Mouse (Mus musculus) limb, embryonic 11.5 days (tissue): ENCODE results near the gene Adam10. TPM values are rescaled to one million over a fixed set of nuclear protein-coding genes. Genes with fewer than 3 reads are reported as not detected.

Experiments used
- ATAC-seq: fragments of 200-750 bp; cut with Nextera tagmentation; 2 replicates; pipeline ENCODE4 v1.8.0; 2017; ENCODE audit warnings: low read depth; ENCODE audit not compliant: insufficient number of reproducible peaks, low FRiP score, low TSS enrichment
- DNase-seq: peaks from one replicate; pipeline ENCODE4 v3.0.0-alpha.2; 2015; ENCODE audit warnings: low spot score
- H3K27ac ChIP-seq: fragments of 300-500 bp; sonication (generic); replicated peaks from 2 replicates; pipeline ENCODE4 v1.5.1; 2014; ENCODE audit warnings: low read depth, mild to moderate bottlenecking, low read length
- H3K27me3 ChIP-seq: fragments of 300-500 bp; sonication (generic); 2 replicates; pipeline ENCODE4 v1.6.1; 2014; ENCODE audit warnings: mild to moderate bottlenecking, low read length, mixed read lengths; ENCODE audit not compliant: control insufficient read depth, insufficient read depth
- H3K36me3 ChIP-seq: fragments of 300-500 bp; sonication (generic); 2 replicates; pipeline ENCODE4 v1.6.1; 2014; ENCODE audit warnings: mild to moderate bottlenecking, low read length, moderate library complexity, mixed read lengths; ENCODE audit not compliant: control insufficient read depth, insufficient read depth
- H3K4me1 ChIP-seq: fragments of 300-500 bp; sonication (generic); 2 replicates; pipeline ENCODE4 v1.6.1; 2014; ENCODE audit warnings: low read length, mixed read lengths; ENCODE audit not compliant: control insufficient read depth, insufficient read depth
- H3K4me2 ChIP-seq: fragments of 300-500 bp; sonication (generic); 2 replicates; pipeline ENCODE4 v1.6.1; 2014; ENCODE audit warnings: low read depth, mild to moderate bottlenecking, moderate library complexity; ENCODE audit not compliant: severe bottlenecking
- H3K4me3 ChIP-seq: fragments of 300-500 bp; sonication (generic); 2 replicates; pipeline ENCODE4 v1.5.1; 2014; ENCODE audit warnings: low read depth, low read length
- H3K9ac ChIP-seq: fragments of 300-500 bp; sonication (generic); 2 replicates; pipeline ENCODE4 v1.6.1; 2014; ENCODE audit warnings: mild to moderate bottlenecking, low read length
- H3K9me3 ChIP-seq: fragments of 300-500 bp; sonication (generic); 2 replicates; pipeline ENCODE4 v1.6.1; 2016; ENCODE audit warnings: low read length; ENCODE audit not compliant: control insufficient read depth
- WGBS: fragments of 180-500 bp; shearing (Covaris S2); extraction: QIAGEN DNeasy Blood & Tissue Kit; methylation state at CpG from one replicate; pipeline ENCODE4 v1.1.7; 2014; 5-methylcytosine and 5-hydroxymethylcytosine counted together
- polyA plus RNA-seq: library from polyadenylated mRNA; unstranded; fragments of >200 nt; fragmentation: Nextera tagmentation; extraction: Ambion mirVana; gene quantifications from 2 replicates; pipeline ENCODE4 v1.2.1, GENCODE M21; 2014

Gene Adam10
- polyA plus RNA-seq, 1 experiment from 2014 or later = 52.4 TPM

DNA sequence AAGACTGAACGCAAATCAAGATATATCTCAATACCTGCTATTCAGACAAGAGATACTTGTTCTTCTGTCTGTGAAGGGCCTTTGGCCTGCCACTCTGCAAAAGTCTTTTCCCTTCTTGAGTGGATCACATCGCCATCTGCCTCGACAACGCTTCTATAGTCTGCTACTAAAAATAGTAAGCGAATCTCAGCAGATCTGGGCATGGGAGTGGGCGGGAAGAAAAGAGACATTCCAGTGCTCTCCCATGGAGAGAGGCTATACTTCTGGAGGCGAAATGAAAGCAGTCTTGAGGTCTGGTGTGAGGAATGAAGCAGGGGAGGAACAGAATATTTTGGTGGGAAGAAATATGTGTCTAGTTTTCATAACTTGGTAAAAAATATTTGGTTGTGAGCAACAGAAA is 109.9 kb downstream of the Adam10 start:
- H3K27ac ChIP-seq = no peak overlapping the region
- H3K27me3 ChIP-seq = no peaks in the 10 kb centered on the region
- no peak overlapping the region for H3K4me3 ChIP-seq
- WGBS = 90% methylated on average over 7 of the region's 7 CpGs
- DNase-seq (no peak), ATAC-seq (no peak)
- H3K4me1 ChIP-seq = no peaks in the 10 kb centered on the region
- H3K9ac ChIP-seq = no peak overlapping the region
- no peaks in the 10 kb centered on the region for H3K9me3 ChIP-seq
- no peaks in the 10 kb centered on the region for H3K36me3 ChIP-seq
- no peak overlapping the region for H3K4me2 ChIP-seq

GRCm38 (mm10) chr9:70790621-70791020 is 111.8 kb downstream of the Adam10 start:
- Histone ChIP-seq H3K27me3 (no peaks in the 10 kb centered on the region), H3K9ac (no peak overlapping the region), H3K27ac (no peak overlapping the region), H3K4me1 (no peaks in the 10 kb centered on the region), H3K36me3 (no peaks in the 10 kb centered on the region), H3K4me2 (no peak overlapping the region), H3K9me3 (no peaks in the 10 kb centered on the region), H3K4me3 (no peak overlapping the region)
- 89% methylated on average over 4 of the region's 4 CpGs for WGBS
- DNase-seq (no peak), ATAC-seq (no peak)

GRCm38 (mm10) chr9:70794643-70795438 is 116.0 kb downstream of the Adam10 start:
- ATAC-seq = no peak

GRCm38 (mm10) chr9:70795439-70795757 is 116.6 kb downstream of the Adam10 start:
- DNase-seq = no peak
- H3K4me1 ChIP-seq = no peaks in the 10 kb centered on the region

More at GRCm38 (mm10) chr9:70794643-70795438, 116.0 kb downstream of the Adam10 start:
- WGBS = 74% methylated on average over 15 of the region's 15 CpGs
- H3K27me3 ChIP-seq = no peaks in the 10 kb centered on the region
- H3K4me3 ChIP-seq = no peak overlapping the region
- no peaks in the 10 kb centered on the region for H3K36me3 ChIP-seq
- no peak overlapping the region for H3K27ac ChIP-seq
- no peaks in the 10 kb centered on the region for H3K9me3 ChIP-seq
- DNase-seq = no peak
- H3K4me2 ChIP-seq = no peak overlapping the region
- no peak overlapping the region for H3K9ac ChIP-seq
- H3K4me1 ChIP-seq = no peaks in the 10 kb centered on the region

GRCm38 (mm10) chr9:70800588-70801315 is 122.0 kb downstream of the Adam10 start:
- ATAC-seq (no peak), DNase-seq (no peak)
- no peaks in the 10 kb centered on the region for H3K4me1 ChIP-seq
- no peak overlapping the region for H3K9ac ChIP-seq
- H3K27ac ChIP-seq = no peak overlapping the region
- no peak overlapping the region for H3K4me3 ChIP-seq
- H3K4me2 ChIP-seq = no peak overlapping the region
- no peaks in the 10 kb centered on the region for H3K9me3 ChIP-seq
- no peaks in the 10 kb centered on the region for H3K27me3 ChIP-seq
- no peaks in the 10 kb centered on the region for H3K36me3 ChIP-seq
- 69% methylated on average over 8 of the region's 8 CpGs for WGBS

More at GRCm38 (mm10) chr9:70795439-70795757, 116.6 kb downstream of the Adam10 start:
- H3K27ac ChIP-seq = no peak overlapping the region
- 61% methylated on average over 2 of the region's 2 CpGs for WGBS
- H3K27me3 ChIP-seq = no peaks in the 10 kb centered on the region
- H3K9ac ChIP-seq = no peak overlapping the region
- H3K4me2 ChIP-seq = no peak overlapping the region
- ATAC-seq = no peak
- H3K9me3 ChIP-seq = no peaks in the 10 kb centered on the region
- H3K36me3 ChIP-seq = no peaks in the 10 kb centered on the region
- no peak overlapping the region for H3K4me3 ChIP-seq

- no peak for ATAC-seq
- WGBS = 86% methylated on average over 3 of the region's 3 CpGs
- no peaks in the 10 kb centered on the region for H3K27me3 ChIP-seq
- H3K4me1 ChIP-seq = no peaks in the 10 kb centered on the region
- no peak overlapping the region for H3K9ac ChIP-seq
- DNase-seq = no peak
- no peak overlapping the region for H3K4me3 ChIP-seq
- H3K4me2 ChIP-seq = no peak overlapping the region
- H3K9me3 ChIP-seq = no peaks in the 10 kb centered on the region
- H3K27ac ChIP-seq = no peak overlapping the region
- H3K36me3 ChIP-seq = no peaks in the 10 kb centered on the region
These were observed 123.0 kb downstream of the Adam10 start for GRCm38 (mm10) chr9:70801761-70802160.

DNA sequence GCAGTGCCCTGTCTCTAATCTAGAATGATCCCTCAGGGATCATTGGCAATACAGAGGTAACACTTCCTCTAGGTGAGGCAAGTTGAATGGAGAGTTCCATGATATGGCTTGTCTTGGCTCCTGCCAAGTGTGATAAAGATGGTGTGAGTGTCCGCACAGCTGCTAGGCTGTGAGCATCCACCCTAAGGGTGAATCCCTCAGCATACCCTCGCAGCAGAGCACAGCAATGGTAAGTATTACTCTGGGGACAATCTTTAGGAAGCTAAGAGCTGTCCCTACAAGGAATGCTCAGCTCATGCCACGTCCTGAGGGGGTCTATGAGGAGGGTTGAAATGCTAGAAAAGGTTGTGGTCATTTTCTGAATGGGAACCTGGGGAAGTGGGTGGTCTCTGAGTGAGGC is 124.0 kb downstream of the Adam10 start:
- H3K4me3 ChIP-seq = no peak overlapping the region
- H3K27ac ChIP-seq = no peak overlapping the region
- WGBS = 75% methylated on average over 3 of the region's 3 CpGs
- no peaks in the 10 kb centered on the region for H3K9me3 ChIP-seq
- H3K4me1 ChIP-seq = no peaks in the 10 kb centered on the region
- no peaks in the 10 kb centered on the region for H3K36me3 ChIP-seq
- H3K9ac ChIP-seq = no peak overlapping the region
- H3K4me2 ChIP-seq = no peak overlapping the region
- ATAC-seq (no peak), DNase-seq (no peak)
- H3K27me3 ChIP-seq = no peaks in the 10 kb centered on the region

DNA sequence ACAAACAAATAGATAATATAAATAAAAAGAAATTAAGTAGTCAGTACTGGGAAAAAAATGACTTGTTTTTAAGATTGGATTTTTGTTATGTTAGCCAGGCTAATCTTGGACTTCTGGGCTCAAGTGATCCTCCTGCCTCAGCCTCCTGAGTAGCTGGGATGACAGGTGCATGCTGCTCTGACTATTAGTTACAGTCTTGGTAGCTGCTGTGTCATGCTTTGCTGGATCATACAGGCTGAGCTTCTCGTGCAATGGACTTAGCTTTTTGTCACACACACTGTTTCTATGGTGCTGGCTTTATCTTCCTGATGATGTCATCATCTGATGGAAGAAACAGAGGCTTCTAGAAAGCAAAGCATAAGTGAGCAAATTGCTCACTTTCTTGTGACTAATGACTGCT is 127.3 kb downstream of the Adam10 start:
- Histone ChIP-seq H3K36me3 (no peaks in the 10 kb centered on the region), H3K9me3 (no peaks in the 10 kb centered on the region), H3K4me2 (no peak overlapping the region), H3K4me3 (no peak overlapping the region), H3K9ac (no peak overlapping the region), H3K4me1 (no peaks in the 10 kb centered on the region), H3K27me3 (no peaks in the 10 kb centered on the region), H3K27ac (no peak overlapping the region)
- no peak for ATAC-seq
- DNase-seq = no peak
- WGBS = 70% methylated on average over 1 of the region's 1 CpGs
